Comparison of ENCODE assay signal across 10 mouse cellular contexts in the genomic region with DNA sequence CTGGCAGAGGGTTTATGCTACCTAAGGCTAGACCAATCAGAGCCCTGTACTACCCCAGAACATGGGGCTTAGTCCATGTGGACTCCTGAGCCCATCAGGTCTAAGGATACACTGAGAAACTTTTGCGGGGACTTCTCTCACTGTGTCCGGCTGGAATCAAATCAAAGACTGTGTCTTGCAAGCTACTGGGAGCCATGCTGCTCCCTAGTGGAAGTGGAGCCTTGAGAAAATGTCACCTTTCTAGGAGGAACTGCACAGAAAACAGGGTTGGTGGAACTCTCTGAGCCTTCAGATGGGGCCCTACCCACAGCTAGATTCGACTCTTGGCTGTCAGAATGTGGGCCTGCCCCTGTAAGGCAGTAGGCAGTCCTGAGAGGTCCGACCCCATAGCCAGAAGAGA. TPM values are rescaled to one million over a fixed set of nuclear protein-coding genes. Genes with fewer than 3 reads are reported as not detected.
DNase-seq lines count a peak whose midpoint lies in the region; ATAC-seq and TF ChIP-seq lines count a peak whose summit lies in the region.
"Had no signal": no experiment of that assay in that cellular context is flagged by ENCODE, and none has a peak within 500 bp of the region (broad histone marks: within the 10 kb centered on the region; RNA-seq: fewer than 3 reads in every experiment).

No protein-coding gene starts in this region.

- peaks cover 57% of the 10 kb centered on the region for H3K4me1 ChIP-seq in kidney, embryonic 15.5 days
- H3K4me1 ChIP-seq in intestine, postnatal 0 days (replicated peaks; ENCODE audit: control insufficient read depth, insufficient read depth, low read length) = no peaks in the 10 kb centered on the region

- WGBS in kidney, embryonic 15.5 days = 43% methylated on average over 4 of the region's 4 CpGs
- 58% methylated on average over 4 of the region's 4 CpGs for WGBS in intestine, postnatal 0 days

- no peak for ATAC-seq in kidney, embryonic 15.5 days (replicated peaks; ENCODE audit: low FRiP score)
- no peak for ATAC-seq in intestine, postnatal 0 days
- no peak for ATAC-seq in megakaryocyte, adult 5-6 weeks (ENCODE audit: poor library complexity, severe bottlenecking)

- H3K4me2 ChIP-seq in kidney, embryonic 15.5 days = no peak overlapping the region
- H3K4me2 ChIP-seq in intestine, postnatal 0 days (replicated peaks; ENCODE audit: low read depth) = no peak overlapping the region

- H3K27ac ChIP-seq in kidney, embryonic 15.5 days = peak overlapping the region; percentile 78
- no peak overlapping the region for H3K27ac ChIP-seq in intestine, postnatal 0 days (ENCODE audit: low read depth, low read length)

- peak; percentile 41 for DNase-seq in cerebellum, adult 8-10 months
- DNase-seq in cerebellum, adult 11-12 months = no peak
- no peak for DNase-seq in kidney, adult 18-20 months
- peak; percentile 58 for DNase-seq in urinary bladder, postnatal 14 days (ENCODE audit: low spot score)
- DNase-seq in urinary bladder, postnatal 10 days (ENCODE audit: low spot score) = no peak

- H3K9ac ChIP-seq in kidney, embryonic 15.5 days = peak overlapping the region; percentile 15; the same call in 1 of the 2 replicates
- H3K9ac ChIP-seq in intestine, postnatal 0 days (ENCODE audit: low read depth, low read length) = no peak overlapping the region

- no peaks in the 10 kb centered on the region for H3K9me3 ChIP-seq in kidney, embryonic 15.5 days (replicated peaks)
- H3K9me3 ChIP-seq in intestine, postnatal 0 days (ENCODE audit: control insufficient read depth) = no peaks in the 10 kb centered on the region

- no peak overlapping the region for H3K4me3 ChIP-seq in kidney, embryonic 15.5 days (replicated peaks)
- no peak overlapping the region for H3K4me3 ChIP-seq in intestine, postnatal 0 days (ENCODE audit: low read depth, low read length)
- H3K4me3 ChIP-seq: myocyte had no signal

- H3K36me3 ChIP-seq in kidney, embryonic 15.5 days = no peaks in the 10 kb centered on the region
- H3K36me3 ChIP-seq in intestine, postnatal 0 days (ENCODE audit: control insufficient read depth, insufficient read depth) = no peaks in the 10 kb centered on the region

- TF ChIP-seq CTCF in intestine, postnatal 0 days (IDR thresholded peaks at IDR 0.05; ENCODE audit: low read depth) = no peak

- H3K27me3 ChIP-seq in kidney, embryonic 15.5 days = no peaks in the 10 kb centered on the region
- no peaks in the 10 kb centered on the region for H3K27me3 ChIP-seq in intestine, postnatal 0 days (replicated peaks; ENCODE audit: control insufficient read depth, insufficient read depth, low read length)

RNA-seq across cellular contexts. Expression of a gene that starts 18.5 kb away (rescaled TPM):
- 6.2 and 7.7 TPM in 2 replicates for polyA plus RNA-seq in kidney, embryonic 15.5 days (2015; fragmentation: Nextera tagmentation; extraction: Ambion mirVana)
- polyA plus RNA-seq in intestine, postnatal 0 days (2015; fragmentation: Nextera tagmentation; extraction: Ambion mirVana) = 0.76 and 0.82 TPM in 2 replicates
- total RNA-seq in megakaryocyte, adult 5-6 weeks (2015) = not detected in 2 replicates
- not detected in 2 replicates for total RNA-seq in megakaryocyte, adult 5-6 weeks (2017)

RNA-seq across cellular contexts. Expression of a gene that starts 47.4 kb away (rescaled TPM):
- 0.08 and 0.17 TPM in 2 replicates for polyA plus RNA-seq in kidney, embryonic 15.5 days (2015; fragmentation: Nextera tagmentation; extraction: Ambion mirVana)
- not detected in 2 replicates for polyA plus RNA-seq in intestine, postnatal 0 days (2015; fragmentation: Nextera tagmentation; extraction: Ambion mirVana)
- not detected in 2 replicates for total RNA-seq in megakaryocyte, adult 5-6 weeks (2015)
- total RNA-seq in megakaryocyte, adult 5-6 weeks (2017) = 0.08 TPM in 1 of 2 replicates, not detected in the other
- total RNA-seq: left cerebral cortex, postnatal 14 days had no signal
- polyA plus RNA-seq: myocyte had no signal

Comparison
In these comparisons a context has a peak if more than half of its experiments do, and no peak if none do; other contexts are left out.
1. DNase-seq: peak in cerebellum, adult 8-10 months (single experiment) and urinary bladder, postnatal 14 days (single experiment); none in cerebellum, adult 11-12 months (single experiment), kidney, adult 18-20 months (single experiment) and urinary bladder, postnatal 10 days (single experiment).